ENCODE assay signal across 19 mouse cellular contexts in genomic region chr4:102310630-102311029, GRCm38 (mm10).
A peak's percentile ranks its signal among the peaks of the same experiment; 100 is the strongest.
DNase-seq lines count a peak whose midpoint lies in the region; ATAC-seq and TF ChIP-seq lines count a peak whose summit lies in the region.
"Had no signal": no experiment of that assay in that cellular context is flagged by ENCODE, and none has a peak within 500 bp of the region (broad histone marks: within the 10 kb centered on the region; RNA-seq: fewer than 3 reads in every experiment).

No protein-coding gene starts in this region.

- DNase-seq in forebrain, embryonic 14.5 days (ENCODE audit: low spot score): peak; percentile 16
- no peak for DNase-seq in forebrain, embryonic 10.5 days (ENCODE audit: extremely low spot score, low spot score)
- DNase-seq in forebrain, postnatal 0 days: peak; percentile 24
- DNase-seq in brain, embryonic 14.5 days (ENCODE audit: low read depth): peak; percentile 53
- peak; percentile 45 for DNase-seq in brain, embryonic 18.5 days (ENCODE audit: low read depth, low spot score)
- DNase-seq in cerebellum, postnatal 14 days: no peak
- DNase-seq in embryo, embryonic 9.5 days (ENCODE audit: extremely low spot score): no peak
- DNase-seq: adrenal gland, adult 2 months; adrenal gland, postnatal 10 days; adrenal gland, postnatal 25 days; cerebellum, adult 11 months; cerebellum, adult 18-20 months; cerebellum, adult 8-10 months; cerebellum, adult 9-11 months; cerebellum, postnatal 25 days; gastrocnemius, postnatal 14 days had no signal

- no peak for TF ChIP-seq POLR2A in brain, embryonic 14.5 days (IDR thresholded peaks at IDR 0.05; ENCODE audit: borderline replicate concordance, extremely low read depth, insufficient read depth, insufficient read length, poor library complexity, severe bottlenecking)

- no peak for ATAC-seq in forebrain, embryonic 14.5 days
- 0 out of 2 replicates have a peak, but pooled peaks have one; percentile 8 for ATAC-seq in forebrain, postnatal 0 days
- ATAC-seq in forebrain, embryonic 12.5 days (ENCODE audit: low FRiP score): no peak
- ATAC-seq: forebrain, embryonic 15.5 days had no signal

- no peak for TF ChIP-seq CTCF in forebrain, postnatal 0 days (IDR thresholded peaks at IDR 0.05; ENCODE audit: low read depth)
- TF ChIP-seq CTCF in brain, embryonic 14.5 days (IDR thresholded peaks at IDR 0.05; ENCODE audit: borderline replicate concordance, extremely low read depth, insufficient read depth, insufficient read length): no peak

- H3K27ac ChIP-seq in forebrain, embryonic 14.5 days (ENCODE audit: low read depth, low read length): no peak overlapping the region
- no peak overlapping the region for H3K27ac ChIP-seq in forebrain, embryonic 10.5 days
- H3K27ac ChIP-seq in forebrain, postnatal 0 days (ENCODE audit: low read depth, low read length): no peak overlapping the region
- no peak overlapping the region for H3K27ac ChIP-seq in forebrain, embryonic 12.5 days
- H3K27ac ChIP-seq: embryonic facial prominence, embryonic 13.5 days had no signal

- no peak overlapping the region for H3K9ac ChIP-seq in forebrain, embryonic 14.5 days (ENCODE audit: low read length)
- no peak overlapping the region for H3K9ac ChIP-seq in forebrain, postnatal 0 days
- no peak overlapping the region for H3K9ac ChIP-seq in forebrain, embryonic 12.5 days
- H3K9ac ChIP-seq: embryonic facial prominence, embryonic 13.5 days; forebrain, embryonic 15.5 days had no signal

- H3K27me3 ChIP-seq in forebrain, embryonic 14.5 days (replicated peaks; ENCODE audit: control insufficient read depth, insufficient read depth, low read length): no peaks in the 10 kb centered on the region
- no peaks in the 10 kb centered on the region for H3K27me3 ChIP-seq in forebrain, embryonic 10.5 days (ENCODE audit: poor library complexity, severe bottlenecking)
- no peaks in the 10 kb centered on the region for H3K27me3 ChIP-seq in forebrain, postnatal 0 days (ENCODE audit: insufficient read depth, low read length)
- H3K27me3 ChIP-seq in forebrain, embryonic 12.5 days: no peaks in the 10 kb centered on the region
- H3K27me3 ChIP-seq: embryonic facial prominence, embryonic 13.5 days; forebrain, embryonic 15.5 days had no signal

- H3K4me1 ChIP-seq in forebrain, embryonic 14.5 days (ENCODE audit: control insufficient read depth, insufficient read depth, low read length): no peaks in the 10 kb centered on the region
- H3K4me1 ChIP-seq in forebrain, embryonic 10.5 days: peaks cover 7% of the 10 kb centered on the region; the same call in 1 of the 2 replicates
- no peaks in the 10 kb centered on the region; the same call in 1 of the 2 replicates for H3K4me1 ChIP-seq in forebrain, postnatal 0 days (ENCODE audit: insufficient read depth)
- H3K4me1 ChIP-seq in forebrain, embryonic 12.5 days: peaks cover 4% of the 10 kb centered on the region; the same call in 1 of the 2 replicates
- H3K4me1 ChIP-seq: forebrain, embryonic 15.5 days had no signal

- H3K4me3 ChIP-seq in forebrain, embryonic 14.5 days (ENCODE audit: low read depth, low read length): no peak overlapping the region
- no peak overlapping the region for H3K4me3 ChIP-seq in forebrain, embryonic 10.5 days
- no peak overlapping the region for H3K4me3 ChIP-seq in forebrain, postnatal 0 days (ENCODE audit: low read depth, low read length)
- H3K4me3 ChIP-seq in forebrain, embryonic 12.5 days (replicated peaks): no peak overlapping the region
- H3K4me3 ChIP-seq: embryonic facial prominence, embryonic 13.5 days; forebrain, embryonic 15.5 days had no signal

- H3K9me3 ChIP-seq in forebrain, embryonic 14.5 days (replicated peaks; ENCODE audit: control insufficient read depth, low read length): no peaks in the 10 kb centered on the region
- no peaks in the 10 kb centered on the region for H3K9me3 ChIP-seq in forebrain, embryonic 10.5 days
- H3K9me3 ChIP-seq in forebrain, postnatal 0 days (ENCODE audit: low read length): no peaks in the 10 kb centered on the region
- no peaks in the 10 kb centered on the region for H3K9me3 ChIP-seq in forebrain, embryonic 12.5 days
- H3K9me3 ChIP-seq: embryonic facial prominence, embryonic 13.5 days; forebrain, embryonic 15.5 days had no signal

- H3K4me2 ChIP-seq in forebrain, embryonic 14.5 days (ENCODE audit: low read length): no peak overlapping the region
- H3K4me2 ChIP-seq in forebrain, postnatal 0 days (ENCODE audit: low read depth): no peak overlapping the region
- no peak overlapping the region for H3K4me2 ChIP-seq in forebrain, embryonic 12.5 days
- H3K4me2 ChIP-seq: embryonic facial prominence, embryonic 13.5 days; forebrain, embryonic 15.5 days had no signal

- H3K36me3 ChIP-seq in forebrain, embryonic 14.5 days (ENCODE audit: control insufficient read depth, insufficient read depth, low read length): no peaks in the 10 kb centered on the region
- H3K36me3 ChIP-seq in forebrain, embryonic 10.5 days (replicated peaks): no peaks in the 10 kb centered on the region
- H3K36me3 ChIP-seq in forebrain, postnatal 0 days (ENCODE audit: insufficient read depth): no peaks in the 10 kb centered on the region
- no peaks in the 10 kb centered on the region for H3K36me3 ChIP-seq in forebrain, embryonic 12.5 days (replicated peaks)
- H3K36me3 ChIP-seq: embryonic facial prominence, embryonic 13.5 days; forebrain, embryonic 15.5 days had no signal

Comparison
In these comparisons a context has a peak if more than half of its experiments do, and no peak if none do; other contexts are left out.
1. DNase-seq: peak in forebrain, embryonic 14.5 days (single experiment), forebrain, postnatal 0 days (single experiment), brain, embryonic 14.5 days (single experiment) and brain, embryonic 18.5 days (single experiment); none in forebrain, embryonic 10.5 days (single experiment), cerebellum, postnatal 14 days (0 of 2) and embryo, embryonic 9.5 days (single experiment).